Mouse (Mus musculus): ENCODE results near the gene Zfp62. TPM values are rescaled to one million over a fixed set of nuclear protein-coding genes. Genes with fewer than 3 reads are reported as not detected.

Zfp62 gene
- polyA plus RNA-seq, 1 experiment from 2014 or later, result 19.6 TPM

- peak overlapping the region; percentile 96 for H3K27ac ChIP-seq (ENCODE audit: low read length)
- peaks cover 3% of the 10 kb centered on the region; the same call in 1 of the 2 replicates for H3K36me3 ChIP-seq (ENCODE audit: insufficient read depth, low read length)
- no peaks in the 10 kb centered on the region for H3K27me3 ChIP-seq (replicated peaks; ENCODE audit: insufficient read depth, low read length)
- H3K4me3 ChIP-seq (ENCODE audit: low read depth, low read length), result peak overlapping the region; percentile 66
- H3K9ac ChIP-seq (replicated peaks; ENCODE audit: low read depth), result peak overlapping the region; percentile 82
- H3K4me2 ChIP-seq (replicated peaks; ENCODE audit: low read depth, low read length), result peak overlapping the region; percentile 65
- peaks cover 41% of the 10 kb centered on the region for H3K4me1 ChIP-seq (ENCODE audit: insufficient read depth, low read depth, low read length)
- ATAC-seq (no peak), DNase-seq (ENCODE audit: low spot score) (peak; percentile 25)
- 15% methylated on average over 10 of the region's 10 CpGs for WGBS
- no peak for TF ChIP-seq CTCF (IDR thresholded peaks at IDR 0.05)
- no peak for TF ChIP-seq EP300 (IDR thresholded peaks at IDR 0.05)
- no peaks in the 10 kb centered on the region for H3K9me3 ChIP-seq (ENCODE audit: low read length)
Measured at GRCm38 (mm10) chr11:49249811-49250421, 46.8 kb downstream of the Zfp62 start.

GRCm38 (mm10) chr11:49250422-49251379, 47.6 kb downstream of the Zfp62 start:
- peak overlapping the region; percentile 66 for H3K4me3 ChIP-seq (ENCODE audit: low read depth, low read length)
- peak overlapping the region; percentile 82 for H3K9ac ChIP-seq (replicated peaks; ENCODE audit: low read depth)
- H3K27ac ChIP-seq (ENCODE audit: low read length), result peak overlapping the region; percentile 96
- ATAC-seq, result peak; percentile 94
- H3K4me2 ChIP-seq (replicated peaks; ENCODE audit: low read depth, low read length), result peak overlapping the region; percentile 65
- 4% methylated on average over 40 of the region's 45 CpGs for WGBS
- peak; percentile 61; the same call in 1 of the 2 replicates for TF ChIP-seq EP300 (IDR thresholded peaks at IDR 0.05)
- TF ChIP-seq CTCF (IDR thresholded peaks at IDR 0.05), result peak; percentile 67
- peak; percentile 96 for DNase-seq (ENCODE audit: low spot score)
- H3K4me1 ChIP-seq (ENCODE audit: insufficient read depth, low read depth, low read length), result peaks cover 37% of the 10 kb centered on the region
- H3K36me3 ChIP-seq (ENCODE audit: insufficient read depth, low read length), result peaks cover 6% of the 10 kb centered on the region; the same call in 1 of the 2 replicates
- H3K9me3 ChIP-seq (ENCODE audit: low read length), result no peaks in the 10 kb centered on the region
- no peaks in the 10 kb centered on the region for H3K27me3 ChIP-seq (replicated peaks; ENCODE audit: insufficient read depth, low read length)

GRCm38 (mm10) chr11:49251380-49251761, 48.3 kb downstream of the Zfp62 start:
- no peaks in the 10 kb centered on the region for H3K9me3 ChIP-seq (ENCODE audit: low read length)
- H3K4me2 ChIP-seq (replicated peaks; ENCODE audit: low read depth, low read length), result peak overlapping the region; percentile 65
- peak overlapping the region; percentile 96; the same call in 1 of the 2 replicates for H3K27ac ChIP-seq (ENCODE audit: low read length)
- WGBS, result 42% methylated on average over 7 of the region's 7 CpGs
- H3K4me3 ChIP-seq (ENCODE audit: low read depth, low read length), result peak overlapping the region; percentile 66
- H3K27me3 ChIP-seq (replicated peaks; ENCODE audit: insufficient read depth, low read length), result no peaks in the 10 kb centered on the region
- H3K4me1 ChIP-seq (ENCODE audit: insufficient read depth, low read depth, low read length), result peaks cover 37% of the 10 kb centered on the region
- H3K9ac ChIP-seq (replicated peaks; ENCODE audit: low read depth), result peak overlapping the region; percentile 82; the same call in 1 of the 2 replicates
- TF ChIP-seq CTCF (IDR thresholded peaks at IDR 0.05) (no peak), EP300 (IDR thresholded peaks at IDR 0.05) (no peak)
- peaks cover 6% of the 10 kb centered on the region; the same call in 1 of the 2 replicates for H3K36me3 ChIP-seq (ENCODE audit: insufficient read depth, low read length)
- ATAC-seq (no peak), DNase-seq (ENCODE audit: low spot score) (no peak)

- no peak for TF ChIP-seq EP300 (IDR thresholded peaks at IDR 0.05)
- no peak for TF ChIP-seq CTCF (IDR thresholded peaks at IDR 0.05)
- no peak overlapping the region for H3K27ac ChIP-seq (ENCODE audit: low read length)
- ATAC-seq (no peak), DNase-seq (ENCODE audit: low spot score) (no peak)
- H3K36me3 ChIP-seq (ENCODE audit: insufficient read depth, low read length), result peaks cover 6% of the 10 kb centered on the region; the same call in 1 of the 2 replicates
- peak overlapping the region; percentile 65 for H3K4me2 ChIP-seq (replicated peaks; ENCODE audit: low read depth, low read length)
- H3K4me1 ChIP-seq (ENCODE audit: insufficient read depth, low read depth, low read length), result peaks cover 36% of the 10 kb centered on the region
- no peaks in the 10 kb centered on the region for H3K27me3 ChIP-seq (replicated peaks; ENCODE audit: insufficient read depth, low read length)
- H3K9ac ChIP-seq (replicated peaks; ENCODE audit: low read depth), result 0 out of 2 replicates have a peak overlapping the region, but pooled peaks have one; percentile 82
- H3K9me3 ChIP-seq (ENCODE audit: low read length), result no peaks in the 10 kb centered on the region
- H3K4me3 ChIP-seq (ENCODE audit: low read depth, low read length), result peak overlapping the region; percentile 66; the same call in 1 of the 2 replicates
- 74% methylated on average over 5 of the region's 5 CpGs for WGBS
Measured at GRCm38 (mm10) chr11:49252048-49252447, 49.0 kb downstream of the Zfp62 start.

GRCm38 (mm10) chr11:49253035-49253434, 49.9 kb downstream of the Zfp62 start:
- H3K9me3 ChIP-seq (ENCODE audit: low read length), result no peaks in the 10 kb centered on the region
- TF ChIP-seq EP300 (IDR thresholded peaks at IDR 0.05), result no peak
- TF ChIP-seq CTCF (IDR thresholded peaks at IDR 0.05), result no peak
- no peak overlapping the region for H3K27ac ChIP-seq (ENCODE audit: low read length)
- H3K4me3 ChIP-seq (ENCODE audit: low read depth, low read length), result no peak overlapping the region
- 54% methylated on average over 6 of the region's 6 CpGs for WGBS
- ATAC-seq (no peak), DNase-seq (ENCODE audit: low spot score) (peak; percentile 26)
- no peak overlapping the region for H3K9ac ChIP-seq (replicated peaks; ENCODE audit: low read depth)
- peak overlapping the region; percentile 11 for H3K4me2 ChIP-seq (replicated peaks; ENCODE audit: low read depth, low read length)
- no peaks in the 10 kb centered on the region for H3K27me3 ChIP-seq (replicated peaks; ENCODE audit: insufficient read depth, low read length)
- peaks cover 26% of the 10 kb centered on the region for H3K4me1 ChIP-seq (ENCODE audit: insufficient read depth, low read depth, low read length)
- peaks cover 6% of the 10 kb centered on the region; the same call in 1 of the 2 replicates for H3K36me3 ChIP-seq (ENCODE audit: insufficient read depth, low read length)

- ATAC-seq, result no peak
- no peak overlapping the region for H3K4me2 ChIP-seq (replicated peaks; ENCODE audit: low read depth, low read length)
- 69% methylated on average over 2 of the region's 2 CpGs for WGBS
- H3K4me1 ChIP-seq (ENCODE audit: insufficient read depth, low read depth, low read length), result peaks cover 2% of the 10 kb centered on the region; the same call in 1 of the 2 replicates
- H3K27me3 ChIP-seq (replicated peaks; ENCODE audit: insufficient read depth, low read length), result no peaks in the 10 kb centered on the region
- no peak overlapping the region for H3K4me3 ChIP-seq (ENCODE audit: low read depth, low read length)
- no peak overlapping the region for H3K9ac ChIP-seq (replicated peaks; ENCODE audit: low read depth)
- TF ChIP-seq EP300 (IDR thresholded peaks at IDR 0.05), result no peak
- TF ChIP-seq CTCF (IDR thresholded peaks at IDR 0.05), result no peak
- H3K27ac ChIP-seq (ENCODE audit: low read length), result no peak overlapping the region
- no peaks in the 10 kb centered on the region for H3K9me3 ChIP-seq (ENCODE audit: low read length)
- peaks cover 24% of the 10 kb centered on the region for H3K36me3 ChIP-seq (ENCODE audit: insufficient read depth, low read length)
- DNase-seq (ENCODE audit: low spot score), result no peak
Measured at GRCm38 (mm10) chr11:49259296-49259695, 56.2 kb downstream of the Zfp62 start.

Measured in lung, postnatal 0 days (tissue).